Mouse (Mus musculus) thymus, adult 2 months (tissue): ENCODE data around the gene Dgcr2. TPM values are rescaled to one million over a fixed set of nuclear protein-coding genes. Genes with fewer than 3 reads are reported as not detected.
A peak's percentile ranks its signal among the peaks of the same experiment; 100 is the strongest.

Experiments
- DNase-seq: peaks from one replicate; pipeline ENCODE4 v3.0.0; 2021
- H3K27ac ChIP-seq: fragments of 200-500 bp; 2 replicates; pipeline ENCODE4 v1.5.1; 2012; ENCODE audit warnings: low read length, control low read depth; ENCODE audit not compliant: control insufficient read depth, insufficient read depth
- H3K27me3 ChIP-seq: fragments of 200-500 bp; 2 replicates; pipeline ENCODE4 v1.6.1; 2012; ENCODE audit warnings: mild to moderate bottlenecking, low read length, moderate library complexity, mixed read lengths; ENCODE audit not compliant: control insufficient read depth, insufficient read depth
- H3K36me3 ChIP-seq: fragments of 200-500 bp; 2 replicates; pipeline ENCODE4 v1.6.1; 2012; ENCODE audit warnings: mild to moderate bottlenecking, low read length, moderate library complexity; ENCODE audit not compliant: control insufficient read depth, insufficient read depth
- H3K4me1 ChIP-seq: fragments of 200-500 bp; replicated peaks from 2 replicates; pipeline ENCODE4 v1.6.1; 2012; ENCODE audit warnings: low read length; ENCODE audit not compliant: control insufficient read depth, insufficient read depth
- H3K4me3 ChIP-seq: fragments of 200-500 bp; 2 replicates; pipeline ENCODE4 v1.5.1; 2012; ENCODE audit warnings: mild to moderate bottlenecking, low read length, control low read depth, moderate library complexity; ENCODE audit not compliant: control insufficient read depth, insufficient read depth
- CTCF ChIP-seq: fragments of 200-500 bp; IDR thresholded peaks from 2 replicates; pipeline ENCODE4 v1.5.1; 2012; ENCODE audit warnings: mild to moderate bottlenecking, control low read depth, low read length, moderate library complexity, borderline replicate concordance; ENCODE audit not compliant: control insufficient read depth, poor library complexity, insufficient read depth; ENCODE audit errors: extremely low read depth
- POLR2A ChIP-seq: fragments of 200-500 bp; IDR thresholded peaks from 2 replicates; pipeline ENCODE4 v1.6.1; 2012; ENCODE audit warnings: mild to moderate bottlenecking, low read length, control low read depth, moderate library complexity; ENCODE audit not compliant: control insufficient read depth, poor library complexity, insufficient read depth; ENCODE audit errors: extremely low read depth
- WGBS: fragments of 180-500 bp; shearing (Covaris S2); methylation state at CpG from one replicate; pipeline ENCODE4 v1.1.7; 2018; 5-methylcytosine and 5-hydroxymethylcytosine counted together
- polyA plus RNA-seq: library from polyadenylated mRNA; depleted of rRNA; stranded (reverse); fragments of >200 nt; gene quantifications from 2 replicates; pipeline ENCODE4 v1.2.3, GENCODE M21; 2012

The Dgcr2 gene
- polyA plus RNA-seq, 1 experiment = 215 TPM

DNA sequence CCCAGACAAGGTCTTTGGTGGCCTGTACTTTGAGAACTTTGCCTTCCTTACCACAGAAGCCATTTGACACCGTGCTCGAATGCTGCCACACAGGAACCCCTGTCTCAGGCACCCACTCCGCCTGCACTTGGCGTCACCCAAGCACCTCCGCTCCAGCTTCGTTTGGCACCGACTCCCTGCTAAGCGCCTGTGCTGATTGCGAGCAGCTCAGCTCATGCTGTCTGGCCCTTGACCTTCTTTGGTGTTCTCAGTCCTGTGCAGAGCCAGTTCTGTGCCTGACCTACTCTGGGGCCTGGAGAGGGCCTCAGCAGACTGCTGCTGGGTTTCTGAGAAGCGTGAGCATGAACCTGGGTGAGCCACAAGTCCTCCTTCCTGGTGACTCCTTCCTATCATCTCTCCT lies 38.4 kb upstream of the Dgcr2 start:
- Histone ChIP-seq H3K4me1 (peaks cover 7% of the 10 kb centered on the region), H3K4me3 (no peak overlapping the region), H3K36me3 (no peaks in the 10 kb centered on the region), H3K27me3 (no peaks in the 10 kb centered on the region), H3K27ac (no peak overlapping the region)
- no peak for DNase-seq
- 93% methylated on average over 10 of the region's 10 CpGs for WGBS
- TF ChIP-seq POLR2A = no peak
- no peak for TF ChIP-seq CTCF

DNA sequence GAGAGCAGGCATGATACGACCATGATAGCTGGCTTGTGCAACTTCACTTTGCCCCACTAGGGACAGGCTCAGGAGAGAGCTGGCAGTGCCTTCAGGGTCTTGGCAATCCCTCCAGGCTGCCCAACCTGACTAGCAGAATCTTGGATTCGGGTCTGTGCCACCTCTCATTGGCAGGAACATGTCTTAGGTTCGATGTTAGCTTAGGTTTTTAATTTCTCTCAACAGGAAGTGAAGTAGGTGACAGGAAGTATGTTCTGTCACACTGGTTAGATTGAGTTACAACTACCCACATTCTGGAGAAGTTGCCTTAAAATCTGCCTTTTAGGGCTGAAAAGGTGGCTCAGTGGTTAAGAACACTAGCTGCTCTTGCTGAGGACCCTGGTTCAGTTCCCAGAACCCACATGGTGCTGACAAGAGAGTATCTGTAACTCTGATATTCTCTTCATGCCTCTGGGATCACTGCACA lies 36.1 kb upstream of the Dgcr2 start:
- no peak overlapping the region for H3K4me3 ChIP-seq
- TF ChIP-seq POLR2A = no peak
- TF ChIP-seq CTCF = no peak
- H3K36me3 ChIP-seq = no peaks in the 10 kb centered on the region
- DNase-seq = no peak
- 37% methylated on average over 3 of the region's 3 CpGs for WGBS
- peak overlapping the region; percentile 7 for H3K27ac ChIP-seq
- H3K4me1 ChIP-seq = peaks cover 7% of the 10 kb centered on the region
- H3K27me3 ChIP-seq = no peaks in the 10 kb centered on the region

DNA sequence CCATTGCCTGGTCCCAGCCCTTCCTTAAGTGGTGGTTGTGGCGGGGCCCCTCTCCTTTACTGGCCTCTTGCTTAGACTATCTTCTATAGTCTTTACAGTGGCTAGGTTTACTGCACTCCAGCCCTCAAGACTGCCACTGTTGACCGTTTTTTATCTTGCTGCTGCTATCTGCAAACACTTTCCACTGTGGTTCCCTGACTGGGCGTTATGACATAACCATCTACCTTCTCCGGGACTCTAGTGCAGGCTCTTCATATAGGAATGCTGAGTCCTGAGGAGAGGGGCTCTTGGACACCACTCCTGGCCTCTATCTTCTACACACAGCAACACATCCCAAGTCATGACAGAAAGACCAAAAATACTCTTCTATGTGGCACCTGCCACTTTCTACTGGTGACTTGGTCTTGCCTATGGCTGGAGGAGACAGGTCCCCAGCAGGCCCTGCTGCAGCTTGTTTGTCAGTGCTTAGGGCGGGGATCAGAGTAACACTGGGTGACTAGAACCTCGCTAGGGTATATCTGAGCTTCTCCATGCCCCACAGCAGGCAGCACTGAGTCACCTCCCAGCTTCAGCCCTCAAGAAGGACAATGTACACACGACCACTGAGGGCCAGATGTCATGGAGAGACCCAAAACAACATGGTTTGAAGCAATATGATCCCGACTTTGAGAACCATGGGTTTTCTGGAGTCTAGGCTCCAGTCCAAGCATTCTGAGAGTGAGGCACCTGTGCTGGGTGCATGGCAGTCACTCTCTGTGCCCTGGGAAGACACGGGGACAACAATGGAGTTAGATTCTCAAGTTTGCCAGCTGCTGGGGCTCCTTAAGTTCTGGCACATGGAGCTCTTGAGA lies 35.5 kb upstream of the Dgcr2 start:
- WGBS = 92% methylated on average over 9 of the region's 9 CpGs
- DNase-seq = no peak
- Histone ChIP-seq H3K36me3 (no peaks in the 10 kb centered on the region), H3K27me3 (no peaks in the 10 kb centered on the region), H3K27ac (peak overlapping the region; percentile 7), H3K4me3 (no peak overlapping the region), H3K4me1 (peaks cover 7% of the 10 kb centered on the region)
- TF ChIP-seq POLR2A (no peak), CTCF (no peak)

DNA sequence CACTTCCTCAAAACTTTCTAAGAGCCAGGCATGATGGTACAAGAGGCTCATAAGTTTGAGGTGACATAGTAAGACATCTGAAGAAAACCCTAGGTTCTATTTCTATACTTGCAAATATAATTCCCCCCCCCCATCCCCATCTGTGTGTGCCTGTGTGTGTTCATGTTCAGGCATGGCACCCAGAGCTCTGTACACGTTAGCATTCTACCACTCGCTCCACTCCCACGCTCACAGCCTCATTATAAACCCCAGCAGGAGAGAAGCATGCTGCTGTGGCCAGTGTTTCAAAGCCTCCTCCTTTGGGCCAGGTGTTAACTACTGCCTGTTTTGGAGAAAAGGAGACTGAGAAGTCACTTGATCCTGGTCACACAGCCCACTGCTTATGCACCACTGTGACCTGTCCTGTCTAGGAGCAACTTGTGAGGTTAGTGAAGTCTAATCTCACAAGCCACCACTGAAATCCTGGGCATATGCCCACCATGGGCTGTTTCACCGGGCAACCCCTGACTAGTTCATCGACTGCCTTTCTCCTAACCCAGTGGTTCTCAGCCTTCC lies 33.6 kb upstream of the Dgcr2 start:
- TF ChIP-seq CTCF = no peak
- no peak for TF ChIP-seq POLR2A
- no peak overlapping the region for H3K4me3 ChIP-seq
- H3K4me1 ChIP-seq = peaks cover 10% of the 10 kb centered on the region
- no peak for DNase-seq
- H3K27me3 ChIP-seq = no peaks in the 10 kb centered on the region
- WGBS = 92% methylated on average over 5 of the region's 5 CpGs
- no peaks in the 10 kb centered on the region for H3K36me3 ChIP-seq
- H3K27ac ChIP-seq = no peak overlapping the region

DNA sequence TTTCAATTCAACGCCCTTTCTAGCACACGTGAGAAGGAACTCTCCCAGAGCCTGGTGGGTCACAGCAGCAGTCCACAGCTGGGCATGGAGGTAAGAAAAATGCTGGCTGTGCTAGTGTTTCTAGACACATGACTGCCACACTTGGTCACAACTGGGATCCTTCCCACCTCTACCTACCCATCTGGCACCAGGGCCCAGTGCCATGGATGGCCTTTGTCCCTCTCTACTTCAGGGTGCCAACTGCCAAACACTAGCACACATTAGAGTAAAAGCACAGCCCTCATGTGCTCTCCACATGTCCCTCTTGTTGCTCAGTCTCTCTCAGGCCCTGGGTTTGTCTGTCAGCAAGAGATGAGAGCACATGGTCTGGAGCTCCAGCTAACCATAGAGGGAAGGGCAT lies 31.3 kb upstream of the Dgcr2 start:
- no peaks in the 10 kb centered on the region for H3K27me3 ChIP-seq
- WGBS = 92% methylated on average over 2 of the region's 2 CpGs
- H3K4me1 ChIP-seq = peaks cover 10% of the 10 kb centered on the region
- H3K4me3 ChIP-seq = no peak overlapping the region
- TF ChIP-seq CTCF (no peak), POLR2A (no peak)
- no peak for DNase-seq
- no peak overlapping the region for H3K27ac ChIP-seq
- H3K36me3 ChIP-seq = no peaks in the 10 kb centered on the region

DNA sequence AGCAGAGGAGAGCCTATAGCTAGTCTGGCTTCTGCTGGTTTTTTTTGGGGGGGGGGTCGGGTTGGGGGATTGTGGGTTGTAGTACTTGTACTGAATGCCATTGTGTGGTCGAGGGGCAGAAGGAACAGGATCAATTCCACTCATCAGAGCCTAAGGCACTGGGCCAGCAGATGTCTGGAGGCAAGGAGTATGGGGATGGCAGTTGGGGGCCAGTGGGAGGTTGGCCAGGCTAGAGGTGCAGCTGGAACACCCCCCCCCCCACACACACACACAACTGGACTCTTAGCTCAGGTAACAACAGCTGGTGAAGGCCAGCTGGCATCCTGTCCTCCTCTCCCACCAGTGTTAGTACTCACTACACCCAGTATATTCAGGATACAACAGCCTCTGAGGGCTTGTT lies 30.8 kb upstream of the Dgcr2 start:
- DNase-seq = no peak
- peaks cover 7% of the 10 kb centered on the region for H3K4me1 ChIP-seq
- H3K27me3 ChIP-seq = no peaks in the 10 kb centered on the region
- no peak overlapping the region for H3K27ac ChIP-seq
- no peak overlapping the region for H3K4me3 ChIP-seq
- H3K36me3 ChIP-seq = no peaks in the 10 kb centered on the region
- WGBS = 52% methylated on average over 2 of the region's 2 CpGs
- no peak for TF ChIP-seq CTCF
- TF ChIP-seq POLR2A = no peak

DNA sequence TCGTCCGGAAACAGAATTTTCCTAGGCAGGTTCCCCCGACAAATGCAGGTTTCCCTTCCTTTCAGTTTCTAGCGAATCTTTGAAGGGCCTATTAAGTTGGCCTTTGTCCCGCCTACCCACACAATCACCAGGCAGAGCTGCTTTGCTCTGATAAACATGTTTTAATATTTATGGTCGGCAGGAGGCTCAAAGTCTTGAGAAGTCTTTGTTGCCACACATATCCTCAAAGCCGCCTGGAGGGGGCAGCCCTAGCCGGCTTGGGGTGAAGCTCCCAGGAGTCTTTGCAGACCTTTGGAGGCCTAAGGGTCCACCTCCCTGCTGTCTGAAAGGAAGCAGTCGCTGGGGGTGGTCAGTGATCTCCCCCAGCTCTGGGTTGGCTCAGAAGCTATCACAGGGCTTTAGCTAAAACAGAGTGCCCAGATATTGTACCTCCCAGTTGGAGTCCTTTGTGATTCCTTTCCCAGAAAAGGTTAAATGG lies 30.3 kb upstream of the Dgcr2 start:
- H3K4me3 ChIP-seq = peak overlapping the region; percentile 90
- WGBS = under 1% methylated on average over 9 of the region's 9 CpGs
- H3K36me3 ChIP-seq = no peaks in the 10 kb centered on the region
- DNase-seq = peak; percentile 72
- TF ChIP-seq CTCF (peak; percentile 59; the same call in 1 of the 2 replicates), POLR2A (no peak)
- peaks cover 5% of the 10 kb centered on the region for H3K4me1 ChIP-seq
- H3K27me3 ChIP-seq = no peaks in the 10 kb centered on the region
- no peak overlapping the region; the same call in 1 of the 2 replicates for H3K27ac ChIP-seq
